Mouse (Mus musculus) skeletal muscle tissue, adult 2 months (tissue): ENCODE results near the gene Ylpm1.

Experiments
- DNase-seq: peaks from one replicate; pipeline ENCODE4 v3.0.0-alpha.2; 2012; ENCODE audit warnings: low read depth, low spot score

Gene Ylpm1

GRCm38 (mm10) chr12:85110011-85110697 lies 114.0 kb downstream of the Ylpm1 start:
- peak; percentile 30 for DNase-seq

- peak; percentile 64 for DNase-seq
Observed at GRCm38 (mm10) chr12:85110698-85111592, 114.8 kb downstream of the Ylpm1 start, which contains the start of the genes Prox2 and Dlst. Gene Prox2 (minus strand): TSS chr12:85110759. Gene Dlst (plus strand): TSS chr12:85110833.

GRCm38 (mm10) chr12:85112550-85113251 lies 116.6 kb downstream of the Ylpm1 start:
- DNase-seq: no peak

GRCm38 (mm10) chr12:85113337-85113736 lies 117.2 kb downstream of the Ylpm1 start:
- DNase-seq: no peak

GRCm38 (mm10) chr12:85113917-85114316 lies 117.8 kb downstream of the Ylpm1 start:
- no peak for DNase-seq

- DNase-seq: no peak
Observed at GRCm38 (mm10) chr12:85115678-85116077, 119.6 kb downstream of the Ylpm1 start.
